Mouse (Mus musculus): ENCODE data around the gene Ccdc136.

- TF ChIP-seq CTCF (IDR thresholded peaks at IDR 0.05; ENCODE audit: low read depth) (no peak), EP300 (IDR thresholded peaks at IDR 0.05; ENCODE audit: low read depth) (no peak)
Measured at GRCm38 (mm10) chr6:29406412-29406811, 10.3 kb downstream of the Ccdc136 start.
